Mouse (Mus musculus) neutrophil, adult 59 days (primary cell): Measurements from ENCODE around the gene Tmem121. TPM values are rescaled to one million over a fixed set of nuclear protein-coding genes. Genes with fewer than 3 reads are reported as not detected.

Source experiments
- total RNA-seq, 2 experiments: library from RNA; stranded (reverse); gene quantifications; 1 replicate in 1 of 2; 2 replicates in 1 of 2; pipeline ENCODE4 v1.2.4; 2023

The Tmem121 gene
- not detected for total RNA-seq

GRCm38 (mm10) chr12:113185442-113186291 lies at the start of gene Tmem121:
TSS of gene Tmem121 (plus strand) at chr12:113185930.

GRCm38 (mm10) chr12:113139908-113140615 lies 45.7 kb upstream of the Tmem121 start, which contains the start of gene Crip2:
TSS of gene Crip2 (plus strand) at chr12:113140236.

GRCm38 (mm10) chr12:113146112-113147057 lies 39.3 kb upstream of the Tmem121 start, which contains the start of gene Crip1:
TSS of gene Crip1 (plus strand) at chr12:113146316.

GRCm38 (mm10) chr12:113155887-113156539 lies 29.7 kb upstream of the Tmem121 start, which contains the start of gene Tedc1:
TSS of gene Tedc1 (plus strand) at chr12:113156421.

Other genes starting within 250 kb of the Tmem121 start
- 10 to 100 TPM in 1 of 2 experiments, 1 to 10 TPM in 1; 8.3 to 10.0 TPM for gene Nudt14, start 243.8 kb upstream of the Tmem121 start, total RNA-seq
- 1 to 10 TPM; 3.9 to 4.4 TPM for gene Btbd6, start 209.4 kb upstream of the Tmem121 start, total RNA-seq
- 10 to 100 TPM; 67.0 to 70.7 TPM for gene Brf1, start 185.2 kb upstream of the Tmem121 start, total RNA-seq
- gene Pacs2, start 171.4 kb upstream of the Tmem121 start, total RNA-seq = 10 to 100 TPM; 55.3 to 75.9 TPM
- gene Tex22, start 111.4 kb upstream of the Tmem121 start, total RNA-seq = under 1 TPM; 0.57 to 0.84 TPM
- gene Mta1, start 87.7 kb upstream of the Tmem121 start, total RNA-seq = 10 to 100 TPM; 21.5 to 26.1 TPM
- 1 to 10 TPM; 4.0 to 5.6 TPM for gene Crip2, start 45.7 kb upstream of the Tmem121 start, total RNA-seq
- 100 to 1,000 TPM; 504 to 788 TPM for gene Crip1, start 39.6 kb upstream of the Tmem121 start, total RNA-seq
- gene Tedc1, start 29.5 kb upstream of the Tmem121 start, total RNA-seq = 10 to 100 TPM; 10.8 to 12.3 TPM